Mouse (Mus musculus) liver, embryonic 14.5 days (tissue): ENCODE measurements around the gene Kcnip4. TPM values are rescaled to one million over a fixed set of nuclear protein-coding genes. Genes with fewer than 3 reads are reported as not detected.

Experiments used
- ATAC-seq: fragments of 200-750 bp; cut with Nextera tagmentation; 2 replicates; pipeline ENCODE4 v1.8.0; 2017; ENCODE audit warnings: moderate number of reproducible peaks, mild to moderate bottlenecking, moderate library complexity; ENCODE audit not compliant: insufficient read depth
- DNase-seq, 3 experiments: peaks; one replicate each; pipeline ENCODE4 v3.0.0-alpha.2; 2012 to 2013; ENCODE audit warnings: low read depth in 3 of 3, low spot score in 3 of 3
- H3K27ac ChIP-seq: fragments of 300-500 bp; sonication (generic); 2 replicates; pipeline ENCODE4 v1.5.1; 2014; ENCODE audit warnings: moderate library complexity, mild to moderate bottlenecking, control low read depth, inconsistent platforms
- H3K27me3 ChIP-seq: fragments of 300-500 bp; sonication (generic); 2 replicates; pipeline ENCODE4 v1.6.1; 2014; ENCODE audit warnings: mild to moderate bottlenecking, low read length, moderate library complexity; ENCODE audit not compliant: control insufficient read depth, insufficient read depth
- H3K36me3 ChIP-seq: fragments of 300-500 bp; sonication (generic); replicated peaks from 2 replicates; pipeline ENCODE4 v1.6.1; 2014; ENCODE audit warnings: low read depth; ENCODE audit not compliant: control insufficient read depth, insufficient read depth
- H3K4me1 ChIP-seq, 2 experiments: fragments of 200-500 bp in 1 of 2; fragments of 300-500 bp in 1 of 2; sonication (generic) in 1 of 2; replicated peaks; 2 replicates each; pipeline ENCODE4 v1.6.1; 2012 to 2014; ENCODE audit warnings: antibody characterized with exemption in 1 of 2, inconsistent platforms in 1 of 2, low read length in 1 of 2; ENCODE audit not compliant: control insufficient read depth in 2 of 2, insufficient read depth in 2 of 2
- H3K4me2 ChIP-seq: fragments of 300-500 bp; sonication (generic); 2 replicates; pipeline ENCODE4 v1.6.1; 2014; ENCODE audit warnings: low read depth, mild to moderate bottlenecking, control low read depth, moderate library complexity
- H3K4me3 ChIP-seq, 2 experiments: fragments of 200-500 bp in 1 of 2; fragments of 300-500 bp in 1 of 2; sonication (generic) in 1 of 2; 2 replicates each; pipeline ENCODE4 v1.5.1; 2012 to 2014; ENCODE audit warnings: low read depth in 2 of 2, low read length in 2 of 2, mild to moderate bottlenecking in 2 of 2, control low read depth in 1 of 2, inconsistent platforms in 1 of 2, moderate library complexity in 1 of 2; ENCODE audit not compliant: insufficient read depth in 1 of 2
- H3K9ac ChIP-seq: fragments of 300-500 bp; sonication (generic); replicated peaks from 2 replicates; pipeline ENCODE4 v1.6.1; 2014; ENCODE audit warnings: mild to moderate bottlenecking, control low read depth, moderate library complexity
- H3K9me3 ChIP-seq: fragments of 300-500 bp; sonication (generic); 2 replicates; pipeline ENCODE4 v1.6.1; 2016; ENCODE audit warnings: low read length, mixed read lengths; ENCODE audit not compliant: control insufficient read depth
- CTCF ChIP-seq: IDR thresholded peaks from 2 replicates; pipeline ENCODE4 v1.5.1; 2016; ENCODE audit warnings: antibody characterized with exemption, low read depth, control low read depth
- EP300 ChIP-seq: IDR thresholded peaks from 2 replicates; pipeline ENCODE4 v1.6.1; 2016; ENCODE audit warnings: antibody characterized with exemption, low read depth
- WGBS: fragments of 180-500 bp; shearing (Covaris S2); extraction: QIAGEN DNeasy Blood & Tissue Kit; methylation state at CpG from one replicate; pipeline ENCODE4 v1.1.7; 2014; ENCODE audit not compliant: insufficient replicate concordance; 5-methylcytosine and 5-hydroxymethylcytosine counted together
- polyA plus RNA-seq, 2 experiments: library from polyadenylated mRNA; depleted of rRNA in 1 of 2; stranded (reverse) in 1 of 2; unstranded in 1 of 2; fragments of >200 nt; fragmentation: Nextera tagmentation in 1 of 2; extraction: Ambion mirVana in 1 of 2; gene quantifications; 2 replicates each; pipeline versions ENCODE4 v1.2.1 to v1.2.3; 2012 to 2014

Gene Kcnip4
- polyA plus RNA-seq, 2 experiments: 0.10 TPM; not detected in 1

GRCm38 (mm10) chr5:49271864-49272263 lies 252.8 kb downstream of the Kcnip4 start:
- Histone ChIP-seq H3K4me3 (no peak overlapping the region), H3K27me3 (no peaks in the 10 kb centered on the region), H3K9me3 (no peaks in the 10 kb centered on the region), H3K9ac (no peak overlapping the region), H3K4me2 (no peak overlapping the region), H3K4me1 (no peaks in the 10 kb centered on the region), H3K27ac (no peak overlapping the region), H3K36me3 (no peaks in the 10 kb centered on the region)
- no peak for DNase-seq
- no peak for ATAC-seq
- TF ChIP-seq CTCF (no peak), EP300 (no peak)

- DNase-seq: no peak
- ATAC-seq: no peak
- Histone ChIP-seq H3K9me3 (no peaks in the 10 kb centered on the region), H3K4me3 (no peak overlapping the region), H3K4me1 (no peaks in the 10 kb centered on the region), H3K9ac (no peak overlapping the region), H3K27ac (no peak overlapping the region), H3K4me2 (no peak overlapping the region), H3K27me3 (no peaks in the 10 kb centered on the region), H3K36me3 (no peaks in the 10 kb centered on the region)
- TF ChIP-seq EP300 (no peak), CTCF (no peak)
- WGBS: 66% methylated on average over 8 of the region's 8 CpGs
These were observed 255.9 kb downstream of the Kcnip4 start for GRCm38 (mm10) chr5:49268807-49269206.

GRCm38 (mm10) chr5:49259356-49259755 lies 265.4 kb downstream of the Kcnip4 start:
- Histone ChIP-seq H3K9me3 (no peaks in the 10 kb centered on the region), H3K9ac (no peak overlapping the region), H3K27ac (no peak overlapping the region), H3K36me3 (no peaks in the 10 kb centered on the region), H3K4me3 (no peak overlapping the region), H3K4me2 (no peak overlapping the region), H3K4me1 (no peaks in the 10 kb centered on the region), H3K27me3 (no peaks in the 10 kb centered on the region)
- 76% methylated on average over 4 of the region's 4 CpGs for WGBS
- ATAC-seq (no peak), DNase-seq (no peak)
- TF ChIP-seq EP300 (no peak), CTCF (no peak)

- WGBS: 60% methylated on average over 3 of the region's 3 CpGs
- TF ChIP-seq EP300: no peak
- TF ChIP-seq CTCF: no peak
These were observed 267.9 kb downstream of the Kcnip4 start for GRCm38 (mm10) chr5:49256850-49257249.

GRCm38 (mm10) chr5:49255983-49256382 lies 268.7 kb downstream of the Kcnip4 start:
- TF ChIP-seq EP300: no peak
- no peak for TF ChIP-seq CTCF
- no peaks in the 10 kb centered on the region for H3K27me3 ChIP-seq
- no peaks in the 10 kb centered on the region for H3K36me3 ChIP-seq
- no peak overlapping the region for H3K4me2 ChIP-seq
- DNase-seq (no peak), ATAC-seq (no peak)
- H3K9ac ChIP-seq: no peak overlapping the region
- H3K27ac ChIP-seq: no peak overlapping the region
- no peak overlapping the region for H3K4me3 ChIP-seq
- no peaks in the 10 kb centered on the region for H3K9me3 ChIP-seq
- H3K4me1 ChIP-seq: no peaks in the 10 kb centered on the region
- WGBS: 54% methylated on average over 4 of the region's 4 CpGs

More at GRCm38 (mm10) chr5:49256850-49257249, 267.9 kb downstream of the Kcnip4 start:
- H3K4me2 ChIP-seq: no peak overlapping the region
- no peaks in the 10 kb centered on the region for H3K9me3 ChIP-seq
- no peak overlapping the region for H3K9ac ChIP-seq
- no peak overlapping the region for H3K27ac ChIP-seq
- DNase-seq (no peak), ATAC-seq (no peak)
- H3K4me3 ChIP-seq: no peak overlapping the region
- H3K36me3 ChIP-seq: no peaks in the 10 kb centered on the region
- H3K4me1 ChIP-seq: no peaks in the 10 kb centered on the region
- no peaks in the 10 kb centered on the region for H3K27me3 ChIP-seq
